Mouse (Mus musculus) midbrain, embryonic 13.5 days (tissue): ENCODE measurements at regions not wholly inside any gene's neighbourhood (a gene's known extent, or its start where the extent isn't known, plus 50 kb on each side); places are given as distances from the start of the nearest gene placed in this dataset.

Experiments used
- ATAC-seq: fragments of 200-750 bp; cut with Nextera tagmentation; 2 replicates; pipeline ENCODE4 v1.8.0; 2017; ENCODE audit warnings: mild to moderate bottlenecking, moderate TSS enrichment, moderate library complexity
- H3K27ac ChIP-seq: fragments of 300-500 bp; sonication (generic); 2 replicates; pipeline ENCODE4 v1.5.1; 2015; ENCODE audit warnings: inconsistent platforms, mild to moderate bottlenecking, moderate library complexity
- H3K27me3 ChIP-seq: fragments of 300-500 bp; sonication (generic); 2 replicates; pipeline ENCODE4 v1.6.1; 2015; ENCODE audit warnings: mild to moderate bottlenecking, inconsistent platforms
- H3K36me3 ChIP-seq: fragments of 300-500 bp; sonication (generic); 2 replicates; pipeline ENCODE4 v1.6.1; 2015; ENCODE audit warnings: mild to moderate bottlenecking, inconsistent platforms
- H3K4me1 ChIP-seq: fragments of 300-500 bp; sonication (generic); replicated peaks from 2 replicates; pipeline ENCODE4 v1.6.1; 2015; ENCODE audit warnings: inconsistent platforms
- H3K4me2 ChIP-seq: fragments of 300-500 bp; sonication (generic); replicated peaks from 2 replicates; pipeline ENCODE4 v1.6.1; 2015; ENCODE audit warnings: moderate library complexity, mild to moderate bottlenecking, inconsistent platforms
- H3K4me3 ChIP-seq: fragments of 300-500 bp; sonication (generic); replicated peaks from 2 replicates; pipeline ENCODE4 v1.5.1; 2015; ENCODE audit warnings: mild to moderate bottlenecking, inconsistent platforms
- H3K9ac ChIP-seq: fragments of 300-500 bp; sonication (generic); replicated peaks from 2 replicates; pipeline ENCODE4 v1.6.1; 2015; ENCODE audit warnings: mild to moderate bottlenecking, inconsistent platforms
- H3K9me3 ChIP-seq: fragments of 300-500 bp; sonication (generic); 2 replicates; pipeline ENCODE4 v1.6.1; 2016; ENCODE audit warnings: mild to moderate bottlenecking, inconsistent platforms
- WGBS: fragments of 180-500 bp; shearing (Covaris S2); methylation state at CpG from one replicate; pipeline ENCODE4 v1.1.7; 2015; 5-methylcytosine and 5-hydroxymethylcytosine counted together

DNA sequence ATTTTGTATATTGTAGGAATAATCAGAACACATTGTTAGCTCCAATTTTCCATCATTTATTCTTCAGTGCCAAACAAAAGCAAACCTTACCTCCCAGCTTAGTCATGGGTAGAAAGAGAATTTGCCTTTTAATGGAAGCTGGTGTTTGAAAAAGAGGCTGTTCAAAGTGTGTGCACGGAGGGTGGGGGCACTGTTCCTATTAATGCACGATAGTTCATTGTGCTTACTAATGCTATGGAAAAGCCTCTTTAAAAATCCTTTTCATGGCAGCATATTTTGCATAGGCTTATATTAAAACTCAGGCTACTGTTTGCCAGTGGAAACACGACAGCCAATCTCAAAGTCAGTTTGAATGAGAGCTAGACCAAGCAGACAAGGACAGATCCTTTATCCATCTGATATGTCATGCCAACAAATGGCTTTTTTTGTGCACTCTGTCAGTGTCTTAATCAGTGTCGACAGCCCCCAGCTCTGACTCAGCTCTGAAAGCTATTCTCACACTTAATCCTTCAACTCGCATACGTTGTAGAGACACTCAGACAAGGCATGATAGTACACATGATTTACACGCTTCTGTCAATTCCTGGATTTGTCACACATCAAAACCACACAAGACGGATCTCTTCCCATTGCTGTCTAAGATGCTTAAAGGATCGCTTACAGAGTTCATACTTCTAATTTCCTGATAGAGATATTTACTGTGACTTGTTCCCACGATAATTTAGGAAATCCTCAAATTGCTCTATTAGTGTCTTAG, 280.8 kb upstream of the Galnt5 start:
- WGBS: 14% methylated on average over 10 of the region's 10 CpGs
- Histone ChIP-seq H3K4me2 (peak overlapping the region; percentile 30; the same call in 1 of the 2 replicates), H3K9ac (no peak overlapping the region), H3K4me1 (peaks cover 7% of the 10 kb centered on the region), H3K27me3 (peaks cover 47% of the 10 kb centered on the region), H3K9me3 (no peaks in the 10 kb centered on the region), H3K27ac (no peak overlapping the region), H3K4me3 (no peak overlapping the region), H3K36me3 (no peaks in the 10 kb centered on the region)
- peak; percentile 97 for ATAC-seq
